Mouse (Mus musculus): Measurements from ENCODE around the gene Arnt2.

Arnt2 gene

DNA sequence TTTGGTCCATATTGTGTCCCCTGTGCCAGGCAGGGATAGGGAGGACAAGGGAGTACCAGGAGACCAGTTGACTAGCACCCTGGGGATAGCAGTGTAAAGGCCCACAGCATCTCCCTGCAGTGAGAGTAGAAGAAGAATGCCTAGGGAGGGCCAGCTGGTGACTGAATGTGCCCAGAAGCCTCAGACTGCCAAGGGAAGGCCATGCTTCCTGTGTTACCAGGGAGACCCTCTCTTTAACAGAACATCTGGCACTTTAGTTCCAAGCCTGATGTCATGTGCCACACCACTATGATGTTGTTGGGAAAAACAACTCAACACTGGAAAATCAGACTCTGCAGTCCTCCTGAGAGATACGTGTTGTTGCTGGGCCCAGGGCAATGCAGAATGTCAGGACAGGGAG, 12.7 kb downstream of the Arnt2 start:
- in situ Hi-C loops (cut with MboI, MseI), result no loop called here

DNA sequence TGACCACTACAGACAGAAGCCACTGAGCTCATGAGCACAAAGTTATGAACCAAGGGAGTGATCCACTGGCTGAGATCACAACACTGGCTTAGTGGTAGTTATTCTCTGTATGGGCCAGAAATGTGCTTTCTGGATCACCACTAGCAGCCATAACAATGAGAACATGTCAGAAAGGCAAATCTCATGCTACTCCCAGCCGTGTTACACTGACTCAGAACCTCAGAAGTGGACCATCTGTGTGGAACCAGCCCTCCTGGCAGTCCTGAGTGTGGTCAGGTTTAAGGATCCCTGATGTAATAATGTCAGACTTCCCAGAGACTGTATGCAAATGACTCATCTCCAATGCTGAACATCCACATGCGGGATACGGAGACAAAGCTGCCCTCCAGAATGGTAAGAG, 13.4 kb downstream of the Arnt2 start:
- in situ Hi-C loops (cut with MboI, MseI), result no loop called here

DNA sequence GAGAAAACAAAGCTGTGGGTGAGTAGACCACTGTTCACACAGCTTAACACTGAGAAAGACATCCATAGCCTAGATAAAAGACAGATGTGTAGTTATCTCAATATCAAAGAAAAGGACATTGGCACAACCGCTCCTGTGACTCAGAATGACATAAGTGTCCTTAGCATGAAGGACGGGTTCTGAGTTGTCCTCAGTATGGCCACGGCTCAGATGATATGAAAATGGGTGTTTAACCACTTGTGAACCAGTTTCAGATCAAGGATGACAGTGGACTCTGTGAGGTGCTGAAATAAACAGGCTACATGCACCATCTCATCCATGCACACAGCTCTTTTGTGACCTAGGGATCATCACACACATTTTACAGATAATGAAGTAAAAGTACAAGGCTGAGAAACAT, 22.1 kb downstream of the Arnt2 start:
- in situ Hi-C loops (cut with MboI, MseI), result no loop called here

DNA sequence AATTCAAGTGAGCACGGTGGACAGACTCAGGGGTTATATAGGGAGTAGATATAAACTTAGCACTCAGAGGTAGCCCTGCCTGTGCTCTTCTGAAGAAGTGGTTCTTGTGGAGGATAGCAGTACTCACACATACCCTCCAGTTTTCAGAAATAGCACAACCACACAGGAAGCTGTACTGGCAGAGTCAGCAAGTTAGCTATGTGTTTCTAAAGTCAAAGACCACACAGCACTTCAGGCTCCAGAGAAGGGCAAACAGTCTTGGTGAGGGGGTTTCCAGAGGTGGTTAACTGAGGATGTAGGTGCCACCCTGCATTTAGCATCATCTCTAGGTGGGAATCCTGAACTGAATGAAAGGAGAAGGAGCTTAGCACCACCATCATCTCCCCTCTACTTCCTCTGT, 23.5 kb downstream of the Arnt2 start:
- in situ Hi-C loops (cut with MboI, MseI), result no loop called here

DNA sequence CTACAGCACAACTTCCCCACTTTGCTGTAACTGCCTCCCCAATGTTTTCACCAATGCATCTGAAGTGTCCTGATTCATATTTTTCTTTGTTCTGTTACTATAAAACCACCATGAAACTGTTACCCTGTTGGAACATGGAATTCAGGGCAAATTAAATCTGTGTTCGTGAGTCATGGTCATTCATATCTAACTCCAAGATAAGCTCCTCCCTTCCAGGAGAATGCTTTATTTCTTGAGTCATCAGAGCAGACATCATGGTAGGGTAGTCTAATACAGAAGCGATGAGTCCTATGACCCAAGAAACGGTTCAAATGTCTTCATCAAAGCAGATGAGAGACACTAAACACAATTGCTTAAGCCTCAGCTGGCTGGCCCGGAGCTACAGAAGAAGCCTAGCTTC, 25.2 kb downstream of the Arnt2 start:
- in situ Hi-C loops (cut with MboI, MseI), result no loop called here

DNA sequence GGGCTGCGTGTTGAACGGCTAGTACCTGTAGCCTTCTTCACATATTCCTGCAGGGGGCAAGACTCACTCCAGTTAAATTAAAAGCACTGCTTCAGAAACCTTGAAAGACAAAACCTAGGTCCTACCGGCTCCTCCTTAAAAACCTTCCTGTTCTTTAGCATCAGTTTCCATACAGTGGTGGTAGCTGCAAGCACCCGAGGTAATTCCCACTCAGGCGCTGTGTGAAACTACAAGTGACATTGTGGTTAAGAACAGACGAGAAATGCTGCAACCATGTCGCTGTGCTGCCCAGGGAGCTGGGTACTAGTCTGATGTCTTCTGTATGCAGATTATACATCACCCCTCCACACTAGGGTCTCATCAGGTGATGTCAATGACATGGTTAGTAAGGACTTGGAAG, 25.9 kb downstream of the Arnt2 start:
- in situ Hi-C loops (cut with MboI, MseI), result no loop called here

DNA sequence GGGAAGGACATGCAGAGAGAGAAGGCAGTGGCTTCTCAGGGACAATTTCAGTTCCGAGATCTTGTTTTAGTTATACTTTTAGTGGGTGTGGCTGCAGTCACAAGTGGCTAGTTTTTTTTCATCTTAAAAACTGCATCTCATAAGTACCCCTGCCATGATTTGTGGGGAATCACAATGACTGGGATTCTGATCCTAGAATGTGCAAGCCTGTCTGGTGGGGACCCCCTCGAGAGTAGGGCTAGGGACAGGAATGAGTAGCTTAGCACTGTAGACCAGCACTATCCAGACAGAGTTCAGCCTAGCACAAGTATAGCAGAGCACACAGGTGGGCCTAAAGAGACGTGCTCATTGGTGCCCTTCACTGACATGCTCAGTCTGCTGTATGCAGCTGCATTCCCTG, 27.6 kb downstream of the Arnt2 start:
- in situ Hi-C loops (cut with MboI, MseI), result no loop called here

DNA sequence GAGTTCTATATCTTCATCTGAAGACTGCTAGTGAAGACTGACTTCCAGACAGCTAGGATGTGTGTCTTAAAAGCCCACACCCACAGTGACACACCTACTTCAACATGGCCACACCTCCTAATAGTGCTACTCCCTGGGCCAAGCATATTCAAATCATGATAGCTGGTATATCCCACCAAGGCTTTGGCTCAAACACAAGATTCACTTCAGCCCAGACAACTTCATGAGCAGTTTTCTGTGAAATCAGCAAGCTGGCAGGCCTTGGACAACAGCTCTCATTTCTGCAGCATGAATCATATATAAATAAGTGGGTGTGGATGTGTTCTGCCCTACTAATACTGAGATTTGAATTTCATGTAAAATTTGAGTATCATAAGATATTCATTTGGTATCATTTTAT, 29.2 kb downstream of the Arnt2 start:
- in situ Hi-C loops (cut with MboI, MseI), result no loop called here

DNA sequence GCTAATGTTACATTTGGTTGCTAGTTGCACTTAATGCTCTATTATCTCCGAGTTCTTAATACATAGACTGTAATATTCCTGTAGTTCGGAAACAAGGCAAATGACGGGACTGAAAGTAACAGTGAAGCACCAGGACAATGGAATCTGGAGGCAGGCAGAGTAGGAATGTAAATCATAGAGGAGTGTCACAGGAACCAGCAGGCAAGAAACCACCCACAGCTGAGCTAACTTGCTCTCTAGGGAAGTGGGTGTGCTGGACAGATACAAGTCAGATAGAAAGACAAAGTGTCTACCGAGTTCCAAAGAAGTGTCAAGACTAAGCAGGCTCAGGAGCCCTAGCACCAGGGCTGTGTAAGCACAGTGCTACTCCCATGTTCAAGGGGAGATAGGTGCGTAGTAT, 32.6 kb downstream of the Arnt2 start:
- in situ Hi-C loops (cut with MboI, MseI), result no loop called here

DNA sequence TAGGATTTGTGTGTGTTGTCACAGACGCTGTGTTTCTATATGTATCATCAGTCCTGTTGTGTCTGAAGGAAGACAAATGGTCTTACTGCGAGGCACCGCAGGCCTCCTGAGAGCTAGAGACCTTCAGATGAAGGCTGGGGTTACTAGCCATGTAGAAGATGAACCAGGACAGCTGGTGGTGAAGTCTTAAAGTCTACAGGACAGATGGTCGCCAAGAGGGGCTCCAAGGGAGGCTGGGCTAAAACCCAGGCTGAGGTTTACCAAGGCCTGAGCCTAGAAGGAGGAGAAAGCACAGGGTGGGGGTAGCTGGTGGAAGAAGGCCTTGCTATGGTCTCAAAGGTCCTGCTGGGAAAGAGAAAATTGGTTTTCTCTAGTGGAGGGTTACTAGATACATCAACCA, 36.3 kb downstream of the Arnt2 start:
- in situ Hi-C loops (cut with MboI, MseI), result no loop called here

DNA sequence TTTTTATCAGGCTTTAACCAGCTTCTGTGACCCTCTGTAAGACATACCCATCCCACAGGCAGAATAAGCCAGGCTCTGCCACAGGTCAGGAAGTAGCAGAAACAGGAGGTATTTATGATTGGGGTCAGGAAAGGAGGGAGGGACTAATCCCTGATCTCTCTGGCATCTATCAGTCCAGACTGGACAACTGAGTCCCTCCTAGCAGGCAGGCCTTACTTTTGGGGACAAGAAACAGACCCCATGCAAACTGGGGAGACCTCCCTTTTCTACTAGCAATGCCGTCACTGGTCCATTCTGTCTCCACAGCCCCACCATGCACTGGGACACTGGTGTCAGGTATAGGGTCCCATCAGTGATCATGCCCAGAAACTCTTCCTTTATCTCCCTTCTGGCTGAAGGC, 37.1 kb downstream of the Arnt2 start:
- in situ Hi-C loops (cut with MboI, MseI), result no loop called here

DNA sequence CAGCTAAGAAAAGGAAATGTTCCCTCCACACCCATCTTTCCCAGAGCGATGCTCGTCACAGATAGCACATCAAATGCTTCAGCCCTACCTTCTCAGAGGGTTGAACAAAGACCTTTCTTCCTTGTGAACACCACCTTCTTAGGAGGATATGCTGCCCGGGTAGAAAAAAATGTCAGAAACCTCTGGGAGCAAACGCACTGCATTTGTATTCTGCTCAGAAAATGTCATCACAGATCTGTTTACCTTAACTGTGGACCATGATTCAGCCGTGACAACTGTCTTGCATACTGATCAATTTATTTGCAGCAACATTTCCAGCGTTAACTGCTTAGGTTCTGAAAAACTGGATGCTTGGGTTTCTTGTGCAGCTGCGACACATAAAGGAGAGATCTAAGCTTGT, 37.7 kb downstream of the Arnt2 start:
- in situ Hi-C loops (cut with MboI, MseI), result no loop called here

DNA sequence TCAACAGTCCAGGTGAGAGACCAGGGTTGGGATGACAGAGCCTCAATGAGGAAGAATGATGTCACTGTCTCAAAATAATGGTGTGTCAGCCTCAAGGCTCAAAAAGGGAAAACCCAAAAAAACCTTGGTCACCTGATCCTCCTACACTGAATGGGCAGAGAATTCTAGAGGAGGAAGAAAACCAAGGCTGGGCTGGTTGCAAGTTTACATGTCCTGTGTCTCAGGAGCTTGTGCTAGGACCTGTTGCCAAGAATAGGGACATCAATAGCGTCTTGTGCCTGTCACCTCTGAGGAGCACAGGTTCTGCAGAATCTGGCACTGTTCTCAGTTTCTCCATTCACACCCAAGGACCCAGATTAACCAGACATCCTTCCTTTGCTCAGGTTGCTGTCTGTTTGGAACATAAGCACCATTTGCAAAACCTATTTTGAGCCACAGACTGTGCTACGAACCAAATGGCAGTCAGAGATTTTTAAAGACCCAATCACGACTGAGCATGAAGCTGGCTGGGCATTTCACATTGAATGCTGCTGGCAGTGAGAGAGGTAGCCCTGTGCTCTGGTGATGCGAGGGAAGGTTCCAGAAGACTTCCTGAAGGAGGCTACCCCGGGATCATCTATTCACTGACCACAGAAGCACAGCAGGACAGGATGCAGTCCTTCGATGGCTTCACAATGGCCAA, 38.9 kb downstream of the Arnt2 start:
- in situ Hi-C loops (cut with MboI, MseI), result no loop called here

DNA sequence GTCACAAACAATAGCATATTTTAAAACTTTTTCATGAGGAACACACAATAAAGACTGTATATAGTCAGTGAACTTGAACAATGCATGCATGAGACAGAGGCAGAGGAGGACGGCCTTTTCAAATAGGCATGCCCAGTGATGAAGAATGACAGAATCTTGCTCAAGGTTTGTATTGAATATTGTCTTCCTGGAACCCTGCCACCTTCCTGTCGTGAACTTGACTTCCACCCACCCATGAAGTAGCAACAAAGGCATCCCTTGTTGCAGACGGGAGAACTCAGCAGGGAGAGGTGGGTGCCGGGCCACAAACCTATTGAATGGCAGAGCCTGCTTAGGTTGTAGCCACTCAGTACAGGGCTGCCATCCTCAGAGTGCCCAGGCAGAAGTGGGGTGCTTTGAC, 43.7 kb downstream of the Arnt2 start:
- in situ Hi-C loops (cut with MboI, MseI), result no loop called here

DNA sequence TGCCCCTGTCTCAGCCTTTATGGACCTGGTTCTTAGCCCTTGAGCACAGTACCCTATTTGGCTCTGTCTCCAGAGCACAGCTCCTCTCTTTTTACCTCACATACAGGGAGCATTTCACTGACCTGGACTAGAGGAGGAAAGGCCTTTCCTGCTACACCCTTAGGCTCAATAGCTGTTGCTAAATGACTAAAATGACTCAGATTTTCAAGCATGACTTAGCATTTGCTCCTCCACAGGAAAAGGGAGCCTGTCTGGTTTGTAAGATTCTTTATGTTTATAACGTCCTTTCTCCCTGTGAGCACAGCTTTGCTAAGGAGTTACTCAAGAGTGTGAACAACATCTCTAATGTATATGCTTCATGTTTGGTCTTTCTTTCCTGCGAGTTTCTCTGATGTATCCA, 47.3 kb downstream of the Arnt2 start:
- in situ Hi-C loops (cut with MboI, MseI), result no loop called here

DNA sequence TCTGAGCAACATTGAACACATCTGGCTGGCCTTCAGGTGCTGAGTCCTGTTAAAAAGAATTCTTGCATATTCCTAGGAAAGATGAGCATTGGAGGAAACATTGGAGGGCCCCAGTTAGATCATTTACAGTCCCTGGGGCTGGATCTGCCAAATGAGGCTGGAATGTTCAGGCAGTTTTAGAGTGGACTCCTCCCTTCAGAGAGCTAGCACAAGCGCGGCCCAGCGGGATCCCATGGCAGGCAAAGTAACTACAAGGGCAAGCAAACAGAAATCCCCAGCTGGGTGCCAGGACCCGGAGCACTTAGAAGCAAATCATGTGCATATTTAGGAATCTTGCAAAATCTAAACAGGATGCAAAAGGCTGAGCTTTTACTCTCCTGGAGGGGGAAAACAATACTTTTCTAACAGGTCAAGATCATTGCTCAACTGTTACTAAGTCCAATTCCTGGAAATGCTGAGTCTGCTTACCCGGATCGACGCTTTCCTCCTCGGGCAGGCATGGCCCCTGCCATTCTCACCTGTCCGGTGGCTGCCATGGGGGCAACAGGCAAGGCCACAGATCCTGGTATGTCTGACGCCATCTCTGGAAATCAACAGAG, 48.8 kb downstream of the Arnt2 start:
- in situ Hi-C loops (cut with MboI, MseI), result no loop called here

DNA sequence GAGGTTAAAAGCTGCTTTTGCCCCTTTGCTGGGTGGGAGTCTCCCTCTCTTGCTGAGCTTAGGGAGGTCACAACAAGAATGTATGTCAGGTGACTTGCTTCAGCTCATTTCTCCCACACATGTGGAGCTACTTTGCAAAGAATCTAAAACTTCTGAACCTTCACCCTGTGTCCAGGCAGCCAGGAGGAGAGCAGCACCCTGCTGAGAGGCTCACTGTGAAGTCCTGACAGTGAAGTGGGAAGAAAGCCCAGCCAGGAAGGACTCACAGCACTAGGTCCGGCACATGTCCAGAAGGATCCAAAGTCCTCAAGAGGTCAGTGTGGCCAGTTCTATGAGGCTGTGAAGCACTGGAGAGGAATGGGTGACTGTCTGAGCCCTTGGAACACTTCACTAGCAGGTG, 51.5 kb downstream of the Arnt2 start:
- in situ Hi-C loops (cut with MboI, MseI), result loop anchor here (5.0 to 10.0 kb wide), 5 partner anchors 59 to 446 kb away; no protein-coding TSS in a partner anchor

DNA sequence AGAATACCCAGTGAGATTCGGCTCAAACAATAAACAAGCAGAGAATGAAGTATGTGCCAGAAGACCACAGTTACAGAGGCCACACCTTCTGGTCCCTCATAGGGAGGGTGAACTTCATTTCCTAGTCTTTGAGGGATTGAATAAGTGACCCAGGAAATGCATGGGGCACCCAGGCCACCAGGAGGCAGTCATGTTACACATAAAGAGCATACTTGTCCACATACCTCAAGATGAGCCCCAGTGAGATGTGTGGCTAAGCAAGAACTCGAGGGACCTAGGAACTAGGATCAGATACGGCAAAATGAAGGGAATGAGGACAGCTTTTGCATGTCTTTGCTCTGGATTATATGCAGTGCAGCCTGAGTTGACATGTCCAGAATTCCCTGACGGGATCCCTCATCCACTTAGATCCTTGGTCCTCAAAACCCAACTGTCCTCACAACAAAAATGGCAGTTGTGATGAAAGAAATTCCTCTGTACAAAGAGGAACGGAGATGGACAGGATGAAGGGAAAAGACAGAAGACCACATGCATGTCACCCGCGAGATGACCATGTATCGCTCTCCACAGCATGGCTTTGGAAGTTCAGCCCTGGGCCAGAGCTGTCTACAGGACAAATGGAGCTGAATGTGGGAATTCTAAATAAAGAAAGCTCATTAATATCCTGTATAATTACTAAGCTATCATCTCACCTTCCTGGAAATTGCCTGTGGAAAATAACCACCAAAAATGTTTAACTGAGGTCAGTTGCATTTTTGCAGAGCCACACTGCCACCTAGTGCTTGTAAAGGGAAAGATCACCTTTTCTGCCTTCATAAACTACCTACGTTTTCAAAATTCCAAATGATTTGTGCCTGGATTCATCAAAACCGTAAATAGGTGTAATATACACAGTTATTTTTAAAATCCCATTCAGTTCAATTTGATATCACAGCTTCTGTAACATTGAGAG, 54.1 kb downstream of the Arnt2 start:
- in situ Hi-C loops (cut with MboI, MseI), result loop anchor here (5.0 to 10.0 kb wide), 5 partner anchors 61 to 444 kb away; no protein-coding TSS in a partner anchor

DNA sequence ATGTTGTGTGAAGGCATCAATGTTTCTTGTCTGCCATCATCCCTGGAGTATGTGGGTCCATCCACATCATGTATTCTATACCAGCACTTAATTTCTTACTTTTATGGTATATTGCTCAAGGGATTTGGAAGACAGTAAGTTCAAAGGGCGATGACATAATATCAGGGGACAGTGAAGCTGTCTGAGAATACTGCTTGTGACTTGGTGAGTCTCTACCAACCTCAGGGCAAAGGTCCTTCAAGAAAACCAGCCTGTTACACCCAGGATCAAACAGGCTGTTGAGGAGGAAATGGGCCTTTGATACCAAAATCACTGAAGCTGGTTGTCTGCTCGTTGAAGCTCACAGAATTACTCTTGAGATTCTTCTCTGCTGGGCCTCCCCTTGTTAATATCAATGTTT, 55.1 kb downstream of the Arnt2 start:
- in situ Hi-C loops (cut with MboI, MseI), result loop anchor here (5.0 to 10.0 kb wide), 5 partner anchors 62 to 443 kb away; no protein-coding TSS in a partner anchor

DNA sequence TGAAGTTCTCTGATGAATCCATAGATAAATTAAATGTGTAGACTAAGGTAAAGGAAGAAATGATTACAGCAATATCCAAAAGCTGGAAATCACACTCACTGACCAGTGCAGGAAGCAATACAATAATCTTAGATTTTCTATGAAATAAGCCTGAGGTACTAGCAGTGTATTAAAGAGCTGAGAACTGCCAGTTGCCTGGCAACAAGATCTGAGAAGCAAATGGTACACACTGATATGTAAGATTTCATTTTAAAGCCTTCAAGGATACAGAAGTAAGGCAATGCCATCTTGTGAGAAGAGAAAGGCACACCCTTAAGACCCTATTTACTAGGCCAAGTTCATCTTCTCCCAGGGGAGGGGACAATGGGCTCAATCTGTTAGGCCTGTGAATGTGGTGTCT, 59.4 kb downstream of the Arnt2 start:
- in situ Hi-C loops (cut with MboI, MseI), result loop anchor here in 1 of 2 experiments (10.0 kb wide), 1 partner anchor 434 kb away; no protein-coding TSS in a partner anchor

DNA sequence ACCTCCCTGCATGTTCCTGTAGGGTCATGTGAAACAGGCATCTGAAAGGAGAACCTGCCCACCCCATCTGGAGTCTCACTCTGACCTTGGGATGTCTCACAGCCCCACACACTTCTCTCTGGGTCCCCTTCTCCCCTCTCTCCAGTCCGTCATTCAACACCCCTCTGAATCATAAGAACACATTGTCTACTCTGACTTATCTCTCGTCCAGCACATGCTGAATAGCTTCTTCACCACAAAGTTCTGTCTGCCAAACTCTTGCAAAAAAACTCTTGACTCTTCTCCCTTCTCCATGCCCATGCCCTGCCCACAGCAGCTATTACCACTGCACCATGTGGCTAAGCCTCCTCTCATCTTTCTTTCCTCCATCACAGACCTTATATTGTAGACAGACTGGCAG, 60.0 kb downstream of the Arnt2 start:
- in situ Hi-C loops (cut with MboI, MseI), result loop anchor here in 1 of 2 experiments (10.0 kb wide), 1 partner anchor 435 kb away; no protein-coding TSS in a partner anchor
